Mouse (Mus musculus): ENCODE results near the gene Ilkap. TPM values are rescaled to one million over a fixed set of nuclear protein-coding genes. Genes with fewer than 3 reads are reported as not detected.
A peak's percentile ranks its signal among the peaks of the same experiment; 100 is the strongest.

Gene Ilkap
- total and polyA plus RNA-seq, 2 experiments = 32.0 to 50.3 TPM

DNA sequence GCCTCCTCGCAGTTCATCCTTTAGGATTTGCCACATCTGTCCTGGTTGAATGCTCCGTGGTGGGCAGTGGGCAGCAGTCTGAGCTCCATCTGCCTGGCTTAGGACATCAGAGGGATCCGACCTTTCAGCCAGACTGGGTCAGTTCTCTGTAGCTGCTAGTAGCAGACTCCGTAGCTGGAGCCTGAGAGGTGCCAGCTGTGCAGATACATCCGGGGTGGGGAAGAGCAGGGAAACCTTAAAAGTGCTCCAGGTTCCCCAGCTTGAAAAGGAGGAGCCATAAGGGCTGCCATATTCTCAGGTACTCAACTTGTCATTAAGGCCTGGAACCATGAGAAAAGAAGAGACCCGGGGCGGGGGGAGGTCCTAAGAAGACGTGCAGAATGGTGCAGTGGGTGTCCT, 32.8 kb downstream of the Ilkap start:
- DNase-seq (ENCODE audit: extremely low read depth, low read depth, low spot score) = no peak
- no peaks in the 10 kb centered on the region for H3K79me2 ChIP-seq (ENCODE audit: control insufficient read depth, insufficient read depth, low read length)
- no peak overlapping the region for H3K4me3 ChIP-seq (ENCODE audit: insufficient read depth, low read depth, low read length)
- 0 out of 2 replicates have a peak, but pooled peaks cover 2% of the 10 kb centered on the region for H3K27me3 ChIP-seq (ENCODE audit: control insufficient read depth, insufficient read depth, low read length)
- TF ChIP-seq POLR2A (IDR thresholded peaks at IDR 0.05; ENCODE audit: extremely low read depth, insufficient read depth, low read length) (no peak), CTCF (IDR thresholded peaks at IDR 0.05; ENCODE audit: low read depth, low read length) (no peak)
- peak overlapping the region; percentile 33; the same call in 1 of the 2 replicates for H3K9ac ChIP-seq (ENCODE audit: low read depth, low read length)
- peaks cover 3% of the 10 kb centered on the region; the same call in 1 of the 2 replicates for H3K4me1 ChIP-seq (ENCODE audit: control insufficient read depth, insufficient read depth, low read length)
- H3K27ac ChIP-seq (replicated peaks; ENCODE audit: insufficient read depth, low read depth, low read length) = no peak overlapping the region
- 52% methylated on average over 8 of the region's 8 CpGs for WGBS
- H3K36me3 ChIP-seq (ENCODE audit: control insufficient read depth, insufficient read depth, low read length) = no peaks in the 10 kb centered on the region

DNA sequence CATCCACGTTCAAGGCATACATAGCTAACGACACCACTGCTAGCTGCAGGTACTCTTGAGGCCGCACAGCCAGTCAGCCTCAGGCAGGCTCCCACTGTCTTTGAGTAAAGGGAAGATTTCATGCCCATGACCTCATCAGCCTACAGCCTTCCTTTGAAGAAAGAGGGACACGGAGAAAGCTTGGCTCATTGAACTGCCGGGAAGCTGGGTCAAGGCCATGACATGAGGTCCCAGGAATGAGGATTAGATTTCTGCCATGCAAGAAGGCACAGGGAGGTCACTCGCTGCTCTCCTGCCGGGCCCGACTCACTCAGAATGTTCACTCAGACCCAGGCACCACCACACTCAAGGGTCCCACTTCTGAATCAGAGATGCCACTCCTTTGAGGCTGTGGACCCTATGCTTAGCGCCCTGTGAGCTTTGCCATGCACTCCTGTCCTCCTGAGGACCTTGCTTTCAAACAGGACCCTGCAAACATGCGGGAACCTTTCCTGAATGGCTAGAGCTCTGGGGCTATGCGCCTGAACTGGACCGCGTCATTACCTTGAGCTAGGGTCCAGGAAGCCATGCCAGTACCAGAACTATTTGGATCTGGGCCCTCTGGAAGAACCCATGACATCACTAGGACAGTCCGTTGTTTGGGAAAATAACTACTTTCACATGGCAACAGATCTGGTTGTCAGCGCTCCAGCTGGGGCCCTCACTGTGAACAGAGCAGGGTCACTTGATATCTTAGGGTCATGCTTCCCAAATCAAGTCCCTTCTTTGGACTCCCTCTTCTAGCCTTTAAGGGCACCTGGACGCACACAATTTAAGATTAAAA, 33.6 kb downstream of the Ilkap start:
- H3K9ac ChIP-seq (ENCODE audit: low read depth, low read length) = no peak overlapping the region
- H3K27ac ChIP-seq (replicated peaks; ENCODE audit: insufficient read depth, low read depth, low read length) = no peak overlapping the region
- no peak for DNase-seq (ENCODE audit: extremely low read depth, low read depth, low spot score)
- 0 out of 2 replicates have a peak, but pooled peaks cover 2% of the 10 kb centered on the region for H3K27me3 ChIP-seq (ENCODE audit: control insufficient read depth, insufficient read depth, low read length)
- H3K36me3 ChIP-seq (ENCODE audit: control insufficient read depth, insufficient read depth, low read length) = no peaks in the 10 kb centered on the region
- H3K4me3 ChIP-seq (ENCODE audit: insufficient read depth, low read depth, low read length) = no peak overlapping the region
- peaks cover 3% of the 10 kb centered on the region; the same call in 1 of the 2 replicates for H3K4me1 ChIP-seq (ENCODE audit: control insufficient read depth, insufficient read depth, low read length)
- no peak for TF ChIP-seq POLR2A (IDR thresholded peaks at IDR 0.05; ENCODE audit: extremely low read depth, insufficient read depth, low read length)
- TF ChIP-seq CTCF (IDR thresholded peaks at IDR 0.05; ENCODE audit: low read depth, low read length) = no peak
- WGBS = 93% methylated on average over 16 of the region's 16 CpGs
- H3K79me2 ChIP-seq (ENCODE audit: control insufficient read depth, insufficient read depth, low read length) = no peaks in the 10 kb centered on the region

DNA sequence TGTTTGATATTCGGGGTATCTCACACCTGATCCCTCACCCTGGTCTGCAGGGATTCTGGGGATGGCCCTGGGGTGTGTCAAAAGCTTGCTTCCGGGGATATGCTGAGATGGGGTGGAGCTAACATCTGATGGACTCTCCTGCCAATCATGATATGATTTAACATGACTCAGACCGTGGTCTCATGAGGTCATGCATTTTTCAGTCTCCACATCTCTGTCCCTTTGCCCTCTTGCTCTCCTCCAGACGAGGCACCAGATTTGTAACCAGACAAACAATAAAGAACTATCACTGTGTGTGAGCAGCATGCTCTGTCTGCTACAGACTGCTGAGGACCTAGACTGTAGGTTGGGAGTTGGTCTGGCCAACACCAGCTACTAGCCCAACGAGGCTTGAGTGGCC, 36.5 kb downstream of the Ilkap start:
- WGBS = 80% methylated on average over 5 of the region's 5 CpGs
- H3K9ac ChIP-seq (ENCODE audit: low read depth, low read length) = no peak overlapping the region
- TF ChIP-seq POLR2A (IDR thresholded peaks at IDR 0.05; ENCODE audit: extremely low read depth, insufficient read depth, low read length) = no peak
- TF ChIP-seq CTCF (IDR thresholded peaks at IDR 0.05; ENCODE audit: low read depth, low read length) = no peak
- no peak for DNase-seq (ENCODE audit: extremely low read depth, low read depth, low spot score)
- peaks cover 3% of the 10 kb centered on the region; the same call in 1 of the 2 replicates for H3K4me1 ChIP-seq (ENCODE audit: control insufficient read depth, insufficient read depth, low read length)
- H3K36me3 ChIP-seq (ENCODE audit: control insufficient read depth, insufficient read depth, low read length) = no peaks in the 10 kb centered on the region
- H3K4me3 ChIP-seq (ENCODE audit: insufficient read depth, low read depth, low read length) = no peak overlapping the region
- H3K27me3 ChIP-seq (ENCODE audit: control insufficient read depth, insufficient read depth, low read length) = 0 out of 2 replicates have a peak, but pooled peaks cover 2% of the 10 kb centered on the region
- H3K27ac ChIP-seq (replicated peaks; ENCODE audit: insufficient read depth, low read depth, low read length) = no peak overlapping the region
- no peaks in the 10 kb centered on the region for H3K79me2 ChIP-seq (ENCODE audit: control insufficient read depth, insufficient read depth, low read length)

DNA sequence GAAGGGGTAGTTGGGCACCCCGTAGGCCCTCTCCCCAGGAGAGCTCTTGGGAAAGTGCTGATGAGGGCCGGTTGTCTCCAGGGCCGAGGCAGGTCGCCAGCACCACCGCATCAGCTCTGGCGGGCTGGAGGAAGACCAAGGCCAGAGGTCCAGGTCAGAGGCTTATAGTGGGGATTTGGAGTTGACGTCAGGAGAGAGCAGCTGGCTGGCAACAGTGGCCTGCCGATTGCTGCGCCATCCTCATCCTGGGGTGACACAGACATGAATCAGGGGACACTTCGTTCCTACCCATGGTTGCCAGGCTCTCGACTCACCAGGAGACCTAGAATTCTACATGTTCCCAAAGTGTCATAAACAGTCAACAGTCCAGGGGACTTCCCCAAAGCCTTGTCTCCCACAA, 42.5 kb downstream of the Ilkap start:
- H3K4me3 ChIP-seq (ENCODE audit: insufficient read depth, low read depth, low read length) = no peak overlapping the region
- no peak overlapping the region for H3K27ac ChIP-seq (replicated peaks; ENCODE audit: insufficient read depth, low read depth, low read length)
- TF ChIP-seq POLR2A (IDR thresholded peaks at IDR 0.05; ENCODE audit: extremely low read depth, insufficient read depth, low read length) (no peak), CTCF (IDR thresholded peaks at IDR 0.05; ENCODE audit: low read depth, low read length) (no peak)
- no peaks in the 10 kb centered on the region for H3K4me1 ChIP-seq (ENCODE audit: control insufficient read depth, insufficient read depth, low read length)
- H3K27me3 ChIP-seq (ENCODE audit: control insufficient read depth, insufficient read depth, low read length) = no peaks in the 10 kb centered on the region
- no peaks in the 10 kb centered on the region for H3K36me3 ChIP-seq (ENCODE audit: control insufficient read depth, insufficient read depth, low read length)
- WGBS = 79% methylated on average over 11 of the region's 11 CpGs
- no peaks in the 10 kb centered on the region for H3K79me2 ChIP-seq (ENCODE audit: control insufficient read depth, insufficient read depth, low read length)
- no peak overlapping the region for H3K9ac ChIP-seq (ENCODE audit: low read depth, low read length)
- DNase-seq (ENCODE audit: extremely low read depth, low read depth, low spot score) = no peak

DNA sequence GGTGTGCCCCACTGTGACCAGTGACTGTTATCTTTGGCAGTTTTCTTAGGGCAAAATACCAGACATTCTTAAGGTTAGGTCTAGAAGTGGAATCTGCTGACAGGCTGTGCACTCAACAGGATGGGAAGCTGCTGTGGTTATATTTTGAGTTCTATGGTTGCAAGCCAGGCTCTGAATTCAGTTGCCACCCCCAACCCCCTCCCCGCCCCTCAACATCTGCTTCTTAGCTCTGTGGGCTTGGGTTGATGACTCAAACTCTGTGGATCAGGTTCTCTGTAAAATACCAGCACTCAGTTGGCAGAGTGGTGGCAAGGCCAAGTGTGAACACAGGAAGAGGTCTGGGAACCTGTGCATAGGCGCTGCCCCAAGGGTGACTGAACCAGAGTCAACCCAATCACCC, 46.3 kb downstream of the Ilkap start:
- TF ChIP-seq CTCF (IDR thresholded peaks at IDR 0.05; ENCODE audit: low read depth, low read length) (no peak), POLR2A (IDR thresholded peaks at IDR 0.05; ENCODE audit: extremely low read depth, insufficient read depth, low read length) (no peak)
- Histone ChIP-seq H3K27ac (replicated peaks; ENCODE audit: insufficient read depth, low read depth, low read length) (no peak overlapping the region), H3K36me3 (ENCODE audit: control insufficient read depth, insufficient read depth, low read length) (no peaks in the 10 kb centered on the region), H3K79me2 (ENCODE audit: control insufficient read depth, insufficient read depth, low read length) (no peaks in the 10 kb centered on the region), H3K27me3 (ENCODE audit: control insufficient read depth, insufficient read depth, low read length) (no peaks in the 10 kb centered on the region), H3K9ac (ENCODE audit: low read depth, low read length) (no peak overlapping the region), H3K4me1 (ENCODE audit: control insufficient read depth, insufficient read depth, low read length) (no peaks in the 10 kb centered on the region), H3K4me3 (ENCODE audit: insufficient read depth, low read depth, low read length) (no peak overlapping the region)
- DNase-seq (ENCODE audit: extremely low read depth, low read depth, low spot score) = no peak
- WGBS = 89% methylated on average over 2 of the region's 2 CpGs

DNA sequence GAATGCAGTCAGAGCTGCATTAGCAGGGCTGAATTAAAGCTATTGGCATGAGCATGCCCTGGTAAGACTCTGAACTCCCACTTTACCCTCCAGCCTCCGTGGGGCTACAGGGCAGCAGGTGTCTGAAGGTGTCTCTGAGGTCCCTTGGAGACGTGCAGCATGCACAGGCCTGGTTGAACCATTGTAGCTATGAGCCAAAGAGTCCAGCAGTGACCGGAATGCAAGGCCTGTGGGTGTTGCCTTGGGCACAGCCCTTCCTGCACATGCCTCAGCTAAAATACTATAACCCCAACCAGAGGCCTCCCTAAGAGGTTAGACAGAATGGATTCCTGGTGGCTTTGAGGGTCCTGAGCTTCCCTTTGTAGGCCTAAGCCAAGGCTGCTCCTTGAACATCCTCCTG, 47.4 kb downstream of the Ilkap start:
- Histone ChIP-seq H3K79me2 (ENCODE audit: control insufficient read depth, insufficient read depth, low read length) (no peaks in the 10 kb centered on the region), H3K9ac (ENCODE audit: low read depth, low read length) (no peak overlapping the region), H3K36me3 (ENCODE audit: control insufficient read depth, insufficient read depth, low read length) (no peaks in the 10 kb centered on the region), H3K4me3 (ENCODE audit: insufficient read depth, low read depth, low read length) (no peak overlapping the region), H3K4me1 (ENCODE audit: control insufficient read depth, insufficient read depth, low read length) (no peaks in the 10 kb centered on the region), H3K27ac (replicated peaks; ENCODE audit: insufficient read depth, low read depth, low read length) (no peak overlapping the region), H3K27me3 (ENCODE audit: control insufficient read depth, insufficient read depth, low read length) (no peaks in the 10 kb centered on the region)
- DNase-seq (ENCODE audit: extremely low read depth, low read depth, low spot score) = no peak
- 88% methylated on average over 3 of the region's 3 CpGs for WGBS
- TF ChIP-seq POLR2A (IDR thresholded peaks at IDR 0.05; ENCODE audit: extremely low read depth, insufficient read depth, low read length) = no peak
